Mouse (Mus musculus) heart, adult 2 months (tissue): Measurements from ENCODE around the gene Gucy2g.

ENCODE experiments used
- CTCF ChIP-seq: fragments of 200-600 bp; IDR thresholded peaks from 2 replicates; pipeline ENCODE4 v1.8.1; 2022; ENCODE audit warnings: antibody characterized with exemption, mild to moderate bottlenecking, moderate library complexity
- EP300 ChIP-seq: fragments of 200-500 bp; IDR thresholded peaks from 2 replicates; pipeline ENCODE4 v1.6.1; 2011; ENCODE audit warnings: low read depth, low read length, control low read depth; ENCODE audit not compliant: insufficient read depth
- POLR2A ChIP-seq: fragments of 200-500 bp; IDR thresholded peaks from 2 replicates; pipeline ENCODE4 v1.6.1; 2011; ENCODE audit warnings: mild to moderate bottlenecking, low read depth, low read length, control low read depth; ENCODE audit not compliant: insufficient read depth

DNA sequence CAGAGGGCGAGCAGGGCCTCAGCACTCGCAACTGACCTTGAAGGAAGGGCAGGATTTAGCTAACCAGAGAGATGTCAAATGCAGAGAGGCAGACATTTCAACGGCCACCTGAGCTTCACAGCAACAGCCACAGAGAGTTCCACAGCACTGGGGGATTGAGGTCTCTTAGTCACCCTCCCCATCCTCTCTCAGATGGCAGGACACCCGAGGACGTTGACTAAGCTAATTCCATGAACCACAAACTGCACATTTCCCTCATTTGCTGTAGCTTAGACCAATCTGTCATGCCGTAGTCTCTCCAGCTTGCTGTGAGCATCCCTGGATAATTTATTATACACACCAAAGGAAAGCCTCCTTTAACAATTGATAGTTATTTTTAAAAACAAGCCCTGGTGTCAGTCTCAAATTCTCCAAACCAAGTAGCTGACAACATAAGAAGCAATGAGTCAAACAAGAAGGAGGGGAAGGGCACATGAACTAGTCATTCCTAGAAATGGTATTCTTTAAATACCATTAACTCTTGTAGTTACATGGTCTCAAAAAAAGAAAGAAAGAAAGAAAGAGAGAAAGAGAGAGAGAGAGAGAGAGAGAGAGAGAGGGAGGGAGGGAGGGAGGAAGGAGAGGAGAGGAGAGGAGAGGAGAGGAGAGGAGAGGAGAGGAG, 1.1 kb downstream of the Gucy2g start:
- TF ChIP-seq POLR2A = no peak
- no peak for TF ChIP-seq CTCF
- TF ChIP-seq EP300 = no peak
